Mouse (Mus musculus) kidney, postnatal 10 days (tissue): ENCODE results near the gene Rrbp1.

Experiments used
- DNase-seq: peaks from one replicate; pipeline ENCODE4 v3.0.0; 2021; ENCODE audit warnings: mixed read lengths

Rrbp1 gene

GRCm38 (mm10) chr2:143953944-143954343, 57.1 kb downstream of the Rrbp1 start:
- DNase-seq, result no peak

DNA sequence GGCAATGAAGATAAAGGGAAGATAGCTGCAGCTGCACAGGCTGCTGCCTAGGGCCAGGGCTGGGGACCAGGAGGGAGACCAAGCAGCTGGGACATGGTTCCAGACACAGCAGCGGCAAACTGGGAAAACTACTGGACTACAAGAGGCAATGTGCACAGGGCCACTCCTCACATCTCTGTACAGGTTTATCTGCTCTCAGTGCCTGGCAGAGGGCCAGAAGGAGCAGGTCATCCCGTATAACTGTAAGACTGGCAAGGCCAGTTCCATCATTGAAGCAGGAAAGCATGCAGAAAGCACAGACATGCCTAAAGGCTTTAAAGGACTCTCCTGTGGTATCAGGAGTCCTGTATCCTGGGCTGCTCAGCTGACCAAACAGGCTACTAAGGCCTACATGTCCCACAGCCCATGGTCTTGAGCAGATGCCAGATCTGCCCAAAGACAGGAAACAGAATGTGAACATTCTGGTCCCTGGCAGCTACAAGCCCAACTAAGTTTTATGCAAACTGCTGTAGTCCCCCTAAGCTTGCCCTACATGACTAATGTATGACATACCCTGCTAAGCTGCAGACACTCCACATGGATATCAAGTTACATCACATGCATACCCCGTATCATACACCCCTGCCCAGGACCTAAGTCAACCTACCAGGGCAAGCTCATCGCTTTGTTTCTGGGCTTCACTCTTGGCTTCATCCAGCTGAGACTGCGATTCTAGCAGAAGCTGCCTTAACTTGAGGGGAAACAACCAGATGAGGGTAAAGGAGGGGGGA, 59.3 kb downstream of the Rrbp1 start:
- peak; percentile 49 for DNase-seq

DNA sequence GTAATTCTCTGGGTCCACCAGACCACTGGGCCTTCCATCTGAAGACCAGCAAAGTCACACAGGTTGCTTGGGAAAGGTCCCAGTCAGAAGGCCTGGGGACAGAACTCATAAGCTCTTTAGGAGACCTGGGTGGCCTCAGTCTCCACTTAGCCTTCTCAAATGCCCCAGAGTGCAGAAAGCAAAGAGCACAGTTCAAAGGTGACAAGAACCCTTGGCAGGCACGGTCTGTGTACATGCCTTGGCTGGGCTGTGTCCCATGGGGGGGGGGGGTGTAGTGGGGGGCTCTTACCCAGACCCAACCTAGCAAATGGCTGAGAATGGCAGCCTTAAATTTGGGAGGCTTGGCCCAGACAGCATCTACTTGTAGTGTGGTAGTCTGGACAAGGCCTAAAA, 60.0 kb downstream of the Rrbp1 start:
- DNase-seq, result no peak

GRCm38 (mm10) chr2:143950290-143951027, 60.6 kb downstream of the Rrbp1 start:
- no peak for DNase-seq

DNA sequence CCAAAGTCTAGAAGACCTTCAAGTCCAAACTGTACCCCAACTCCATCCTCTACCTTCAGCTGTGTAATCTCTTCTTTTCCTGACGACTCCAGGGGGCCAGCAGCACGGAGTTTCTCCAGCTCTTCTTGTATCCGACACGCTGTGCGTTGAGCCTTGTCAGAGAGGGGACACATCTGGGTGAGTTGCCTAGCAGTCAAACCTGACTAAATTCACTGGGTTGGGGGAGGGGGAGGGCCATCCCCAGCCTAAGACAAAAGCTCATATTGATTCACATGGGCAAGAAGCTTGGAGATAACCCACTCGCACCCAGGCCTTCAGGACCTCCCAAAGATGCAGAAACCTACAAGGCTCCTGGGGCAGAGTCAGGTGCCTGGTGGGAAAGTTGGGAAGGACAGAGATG, 61.8 kb downstream of the Rrbp1 start:
- no peak for DNase-seq

- no peak for DNase-seq
Observed at GRCm38 (mm10) chr2:143948416-143948815, 62.6 kb downstream of the Rrbp1 start.

GRCm38 (mm10) chr2:143947981-143948380, 63.1 kb downstream of the Rrbp1 start:
- DNase-seq, result no peak

- DNase-seq, result no peak
Observed at GRCm38 (mm10) chr2:143946399-143946798, 64.7 kb downstream of the Rrbp1 start.

GRCm38 (mm10) chr2:143945466-143946075, 65.5 kb downstream of the Rrbp1 start:
- DNase-seq, result peak; percentile 58

DNA sequence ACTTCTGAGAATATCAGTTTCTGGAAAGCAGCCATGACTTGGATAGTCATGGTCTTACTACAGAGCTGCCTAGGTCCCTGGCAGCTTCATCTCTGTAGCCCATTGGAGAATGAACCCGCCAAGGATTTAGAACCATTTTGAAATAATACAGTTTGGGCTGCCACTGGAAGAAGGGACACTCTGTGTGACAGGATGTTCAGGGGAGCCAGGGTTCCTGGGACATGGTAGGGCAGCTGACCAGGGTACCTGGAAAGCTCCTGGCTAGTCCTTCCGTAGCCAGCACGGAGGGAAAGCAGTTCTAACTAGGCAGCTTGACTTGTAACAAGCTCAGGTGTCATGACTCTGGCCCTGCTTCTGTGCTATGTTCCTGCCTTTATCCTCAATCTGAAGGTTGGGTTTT, 66.3 kb downstream of the Rrbp1 start:
- DNase-seq, result no peak

GRCm38 (mm10) chr2:143940406-143940805, 70.7 kb downstream of the Rrbp1 start:
- DNase-seq, result no peak

- no peak for DNase-seq
Observed at GRCm38 (mm10) chr2:143937861-143938260, 73.2 kb downstream of the Rrbp1 start.

DNA sequence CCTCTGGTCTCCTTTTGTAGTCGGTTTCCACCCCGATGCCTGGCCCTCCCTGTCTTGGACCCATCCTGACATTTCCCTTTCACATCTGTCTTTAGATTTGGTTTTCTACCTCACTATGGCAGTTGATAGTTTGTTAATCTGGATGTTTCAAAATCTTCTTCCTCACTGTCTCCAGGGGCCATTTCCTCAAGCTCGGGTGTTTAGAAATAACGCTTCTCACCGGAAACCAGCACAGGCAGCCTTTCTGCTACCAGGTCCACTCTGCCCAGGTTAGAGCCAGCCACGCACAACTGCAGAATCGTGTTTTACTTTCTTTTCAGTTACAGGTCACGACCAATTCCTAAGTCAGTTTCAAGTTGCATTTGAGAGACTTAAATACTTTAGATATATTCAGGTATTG, 76.6 kb downstream of the Rrbp1 start:
- no peak for DNase-seq

GRCm38 (mm10) chr2:143933516-143933915, 77.5 kb downstream of the Rrbp1 start:
- no peak for DNase-seq

GRCm38 (mm10) chr2:143932340-143932873, 78.7 kb downstream of the Rrbp1 start:
- no peak for DNase-seq

GRCm38 (mm10) chr2:143929607-143930311, 81.3 kb downstream of the Rrbp1 start:
- DNase-seq, result no peak

DNA sequence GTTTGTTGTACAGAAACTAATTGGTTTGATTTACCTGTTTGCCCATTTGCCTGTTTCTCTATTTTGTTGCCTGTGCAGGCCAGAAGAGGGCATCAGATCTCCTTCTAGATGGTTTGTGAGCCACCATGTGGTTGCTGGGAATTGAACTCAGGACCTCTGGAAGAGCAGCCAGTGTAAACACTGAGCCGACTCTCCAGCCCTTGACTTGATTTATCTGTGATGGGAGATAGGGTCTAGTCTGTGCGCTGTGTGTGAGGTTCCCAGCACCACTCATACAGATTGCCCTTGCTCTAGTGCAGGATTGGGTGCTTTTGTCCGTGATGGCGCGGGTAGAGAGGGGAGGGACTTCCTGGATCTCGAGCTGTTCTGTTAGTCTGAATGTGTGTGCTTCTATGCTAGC, 85.2 kb downstream of the Rrbp1 start:
- DNase-seq, result no peak

DNA sequence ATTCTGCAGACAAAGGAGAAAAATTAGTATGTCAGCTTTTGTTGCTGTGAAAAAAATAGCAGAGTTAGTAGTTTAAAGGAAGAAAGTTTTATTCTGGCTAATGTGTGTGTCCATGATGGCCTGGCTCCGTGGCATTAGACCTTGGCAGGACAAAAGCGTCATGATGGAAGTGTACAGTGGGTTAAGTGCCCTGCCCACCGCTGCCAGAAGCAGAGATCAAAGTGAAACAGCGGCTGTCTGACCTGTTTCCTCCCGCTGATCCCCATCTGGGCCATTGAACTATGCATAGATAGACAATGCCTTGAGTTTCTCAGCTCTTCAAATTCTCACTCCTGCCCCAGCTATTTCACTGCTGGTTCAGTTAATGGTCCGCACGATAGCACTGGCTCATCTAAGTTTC, 87.0 kb downstream of the Rrbp1 start:
- no peak for DNase-seq

- DNase-seq, result no peak
Observed at GRCm38 (mm10) chr2:143918831-143919502, 92.1 kb downstream of the Rrbp1 start.

- no peak for DNase-seq
Observed at GRCm38 (mm10) chr2:143917622-143918021, 93.4 kb downstream of the Rrbp1 start.

DNA sequence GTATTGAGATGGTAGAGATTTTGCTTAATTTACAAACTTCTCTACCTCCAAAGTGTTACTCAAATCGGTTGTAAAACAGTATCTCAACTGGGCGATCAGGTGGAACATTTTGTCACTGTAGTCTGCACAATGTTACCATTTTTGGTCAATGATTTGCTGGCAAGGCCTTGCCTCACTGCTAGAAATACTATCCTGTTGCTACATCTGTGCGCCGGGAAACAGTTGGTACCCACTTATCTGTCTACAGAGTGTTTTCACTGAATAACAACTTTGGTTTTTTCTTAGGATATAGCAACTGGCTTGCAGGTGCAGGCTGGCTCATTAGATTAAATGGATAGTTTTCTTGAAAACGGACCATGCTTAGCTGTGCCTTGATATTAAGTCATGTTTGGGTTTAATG, 94.8 kb downstream of the Rrbp1 start:
- DNase-seq, result peak; percentile 34

GRCm38 (mm10) chr2:143915600-143916135, 95.4 kb downstream of the Rrbp1 start:
- no peak for DNase-seq
